Mouse (Mus musculus): ENCODE measurements around the gene Slc30a9.

- TF ChIP-seq POLR2A (IDR thresholded peaks at IDR 0.05; ENCODE audit: borderline replicate concordance, insufficient read depth, low read length) (no peak), CTCF (IDR thresholded peaks at IDR 0.05; ENCODE audit: borderline replicate concordance, insufficient read depth, low read depth, low read length) (no peak)
These were observed 88.6 kb downstream of the Slc30a9 start for GRCm38 (mm10) chr5:67395211-67395851.

All from cerebellum, adult 2 months (tissue).